Mouse (Mus musculus): ENCODE measurements around the gene Kcnq5.
"Not testable (repeated sequence)": the region's sequence is repeated elsewhere in the genome, so short reads cannot be mapped to it uniquely, and the experiment has no call there.

Gene Kcnq5

GRCm38 (mm10) chr1:21838534-21838933 is 123.2 kb downstream of the Kcnq5 start:
- no peak for DNase-seq (ENCODE audit: low read depth in 2 of 2, low spot score in 2 of 2)

GRCm38 (mm10) chr1:21837387-21837786 is 124.4 kb downstream of the Kcnq5 start:
- peak in 1 of 2 experiments; percentile 0 for DNase-seq (ENCODE audit: low read depth in 2 of 2, low spot score in 2 of 2)

GRCm38 (mm10) chr1:21836337-21836736 is 125.4 kb downstream of the Kcnq5 start:
- DNase-seq (ENCODE audit: low read depth in 2 of 2, low spot score in 2 of 2), result no peak

- DNase-seq (ENCODE audit: low read depth in 2 of 2, low spot score in 2 of 2), result no peak
Observed at GRCm38 (mm10) chr1:21829909-21830455, 131.8 kb downstream of the Kcnq5 start.

- no peak for DNase-seq (ENCODE audit: low read depth in 2 of 2, low spot score in 2 of 2)
Observed at GRCm38 (mm10) chr1:21820066-21820630, 141.6 kb downstream of the Kcnq5 start.

- DNase-seq (ENCODE audit: low read depth in 2 of 2, low spot score in 2 of 2), result no peak
Observed at GRCm38 (mm10) chr1:21805064-21805463, 156.7 kb downstream of the Kcnq5 start.

GRCm38 (mm10) chr1:21804477-21804866 is 157.3 kb downstream of the Kcnq5 start:
- DNase-seq (ENCODE audit: low read depth in 2 of 2, low spot score in 2 of 2), result no peak

- DNase-seq (ENCODE audit: low read depth in 2 of 2, low spot score in 2 of 2), result no peak
Observed at GRCm38 (mm10) chr1:21803751-21804476, 157.8 kb downstream of the Kcnq5 start.

- DNase-seq (ENCODE audit: low read depth in 2 of 2, low spot score in 2 of 2), result no peak
Observed at GRCm38 (mm10) chr1:21780746-21781145, 181.0 kb downstream of the Kcnq5 start.

- no peak for DNase-seq (ENCODE audit: low read depth in 2 of 2, low spot score in 2 of 2)
Observed at GRCm38 (mm10) chr1:21777560-21777959, 184.2 kb downstream of the Kcnq5 start.

- DNase-seq (ENCODE audit: low read depth in 2 of 2, low spot score in 2 of 2), result no peak
Observed at GRCm38 (mm10) chr1:21773931-21774330, 187.8 kb downstream of the Kcnq5 start.

- DNase-seq (ENCODE audit: low read depth in 2 of 2, low spot score in 2 of 2), result no peak
Observed at GRCm38 (mm10) chr1:21770494-21770893, 191.2 kb downstream of the Kcnq5 start.

- no peak for DNase-seq (ENCODE audit: low read depth in 2 of 2, low spot score in 2 of 2)
Observed at GRCm38 (mm10) chr1:21749297-21749696, 212.4 kb downstream of the Kcnq5 start.

GRCm38 (mm10) chr1:21729131-21729530 is 232.6 kb downstream of the Kcnq5 start:
- DNase-seq (ENCODE audit: low read depth in 2 of 2, low spot score in 2 of 2), result no peak

- not testable (repeated sequence) for DNase-seq (ENCODE audit: low read depth in 2 of 2, low spot score in 2 of 2)
Observed at GRCm38 (mm10) chr1:21723231-21723630, 238.5 kb downstream of the Kcnq5 start.

- no peak for DNase-seq (ENCODE audit: low read depth in 2 of 2, low spot score in 2 of 2)
Observed at GRCm38 (mm10) chr1:21721246-21721645, 240.5 kb downstream of the Kcnq5 start.

- DNase-seq (ENCODE audit: low read depth in 2 of 2, low spot score in 2 of 2), result no peak
Observed at GRCm38 (mm10) chr1:21714816-21715215, 246.9 kb downstream of the Kcnq5 start.

GRCm38 (mm10) chr1:21712711-21713110 is 249.0 kb downstream of the Kcnq5 start:
- no peak for DNase-seq (ENCODE audit: low read depth in 2 of 2, low spot score in 2 of 2)

- no peak for DNase-seq (ENCODE audit: low read depth in 2 of 2, low spot score in 2 of 2)
Observed at GRCm38 (mm10) chr1:21690458-21690857, 271.3 kb downstream of the Kcnq5 start.

GRCm38 (mm10) chr1:21688918-21689317 is 272.8 kb downstream of the Kcnq5 start:
- DNase-seq (ENCODE audit: low read depth in 2 of 2, low spot score in 2 of 2), result no peak

- no peak for DNase-seq (ENCODE audit: low read depth in 2 of 2, low spot score in 2 of 2)
Observed at GRCm38 (mm10) chr1:21684444-21684843, 277.3 kb downstream of the Kcnq5 start.

GRCm38 (mm10) chr1:21676805-21677204 is 284.9 kb downstream of the Kcnq5 start:
- DNase-seq (ENCODE audit: low read depth in 2 of 2, low spot score in 2 of 2), result no peak

GRCm38 (mm10) chr1:21660840-21661239 is 300.9 kb downstream of the Kcnq5 start:
- no peak for DNase-seq (ENCODE audit: low read depth in 2 of 2, low spot score in 2 of 2)

All from CD8-positive naive resting alpha-beta T cell, adult 2 months (primary cell).